Mouse (Mus musculus) urinary bladder, postnatal 36 days (tissue): ENCODE results near the gene Armc8.

Experiments used
- DNase-seq, 2 experiments: peaks; one replicate each; pipeline ENCODE4 v3.0.0; 2022; ENCODE audit warnings: low spot score in 2 of 2, mixed read lengths in 1 of 2

The Armc8 gene

DNA sequence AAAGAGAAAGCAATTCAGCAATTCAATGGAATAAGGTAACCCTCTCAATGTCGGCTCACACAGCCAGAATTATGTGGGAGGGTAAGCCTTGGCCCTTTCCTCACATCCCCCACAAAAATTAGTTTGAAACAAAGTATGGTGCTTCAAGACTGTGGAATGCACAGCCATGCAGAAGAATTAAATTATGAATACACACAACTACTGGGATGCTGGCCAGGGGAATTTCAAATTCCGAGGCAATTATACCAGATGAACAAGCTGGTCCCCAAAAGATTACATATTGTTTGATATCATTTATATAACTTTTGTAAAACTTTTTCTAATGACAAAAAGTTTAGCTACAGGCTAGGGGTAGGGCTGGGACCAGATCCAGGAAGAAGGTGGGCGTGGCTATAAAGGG, 121.4 kb downstream of the Armc8 start:
- no peak for DNase-seq

DNA sequence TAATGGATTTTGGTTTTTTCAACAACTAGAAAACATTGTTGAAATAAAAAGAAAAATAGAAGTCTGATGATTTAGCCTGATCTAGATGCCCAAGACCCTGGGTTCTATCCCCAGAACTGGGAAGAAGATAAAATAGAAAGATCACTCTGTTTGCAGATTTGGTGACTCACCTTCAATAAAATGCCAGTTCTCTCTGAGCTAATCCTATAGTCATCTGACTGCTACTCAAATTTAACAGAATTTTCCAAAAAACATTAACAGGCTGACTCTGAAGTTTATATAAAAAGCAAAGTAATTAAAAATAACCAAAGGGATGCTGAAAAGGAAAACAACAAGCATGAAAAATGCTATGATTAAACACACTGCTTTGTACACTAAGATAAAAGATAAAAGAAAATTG, 122.4 kb downstream of the Armc8 start:
- DNase-seq = no peak

GRCm38 (mm10) chr9:99444590-99445178, 124.0 kb downstream of the Armc8 start:
- DNase-seq = no peak

DNA sequence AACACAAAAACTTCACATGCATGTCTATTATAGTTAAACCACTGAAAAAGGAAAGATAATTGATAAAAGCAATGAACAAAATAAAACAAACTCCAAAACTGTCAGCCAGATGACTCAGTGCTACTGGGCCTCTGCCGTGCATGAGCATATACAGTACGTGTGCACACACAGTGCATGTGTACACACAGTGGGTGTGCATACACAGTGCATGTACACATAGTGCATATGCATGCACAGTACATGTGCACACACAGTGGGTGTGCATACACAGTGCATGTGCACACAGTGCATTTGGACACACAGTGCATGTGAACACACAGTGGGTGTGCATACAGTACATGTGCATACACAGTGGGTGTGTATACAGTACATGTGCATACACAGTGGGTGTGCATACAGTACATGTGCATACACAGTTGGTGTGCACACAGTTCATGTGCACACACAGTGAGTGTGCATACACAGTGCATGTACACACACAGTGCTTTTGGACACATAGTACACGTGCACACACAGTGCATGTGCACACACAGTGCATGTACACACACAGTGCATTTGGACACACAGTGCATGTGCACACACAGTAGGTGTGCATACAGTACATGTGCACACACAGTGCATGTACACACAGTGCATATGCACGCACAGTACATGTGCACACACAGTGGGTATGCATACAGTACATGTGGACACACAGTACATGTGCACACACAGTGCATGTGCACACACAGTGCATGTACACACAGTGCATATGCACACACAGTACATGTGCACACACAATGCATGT, 126.9 kb downstream of the Armc8 start:
- DNase-seq = no peak

GRCm38 (mm10) chr9:99440941-99441340, 127.8 kb downstream of the Armc8 start:
- DNase-seq = no peak

- DNase-seq = no peak
These were observed 129.6 kb downstream of the Armc8 start for GRCm38 (mm10) chr9:99439064-99439463.

DNA sequence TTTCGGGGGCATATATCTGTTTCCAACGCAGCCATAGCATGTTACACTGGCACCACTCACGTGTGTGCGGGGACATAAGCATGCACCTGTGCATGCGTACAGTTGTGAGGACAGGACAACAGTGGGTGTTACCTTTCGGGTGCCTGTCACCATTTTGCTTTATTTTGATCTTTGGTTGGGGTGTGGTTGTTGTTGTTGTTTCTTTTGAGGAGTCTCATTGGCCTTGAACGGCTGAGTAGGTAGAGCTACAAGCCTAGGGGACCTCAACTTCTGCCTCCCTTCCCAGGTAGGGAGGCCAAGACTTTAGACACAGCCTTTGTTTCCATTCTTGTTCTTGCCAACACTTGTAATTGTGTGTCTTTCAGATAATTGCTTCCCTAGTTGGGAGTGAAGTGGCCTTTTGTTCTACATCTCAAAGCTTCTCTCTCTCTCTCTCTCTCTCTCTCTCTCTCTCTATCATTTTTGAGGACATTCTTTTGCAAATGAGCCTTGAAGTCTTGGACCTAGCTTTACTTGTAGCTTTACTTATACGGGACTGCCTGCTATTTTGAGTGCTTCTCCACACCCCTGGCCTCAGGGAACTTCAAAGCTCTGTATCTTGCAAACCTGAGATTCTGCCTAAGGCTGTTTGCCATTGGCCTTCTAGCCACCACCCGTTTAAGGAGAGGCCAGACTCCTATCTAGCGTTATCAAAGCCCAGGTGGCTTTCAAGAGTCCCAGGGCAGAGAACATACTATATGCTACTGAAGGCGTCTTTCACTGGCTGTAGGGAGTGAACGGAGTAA, 130.7 kb downstream of the Armc8 start:
- DNase-seq = no peak

- no peak for DNase-seq
These were observed 131.5 kb downstream of the Armc8 start, which contains the start of gene Mras for GRCm38 (mm10) chr9:99437031-99437764. TSS of gene Mras (minus strand) at chr9:99437381.

DNA sequence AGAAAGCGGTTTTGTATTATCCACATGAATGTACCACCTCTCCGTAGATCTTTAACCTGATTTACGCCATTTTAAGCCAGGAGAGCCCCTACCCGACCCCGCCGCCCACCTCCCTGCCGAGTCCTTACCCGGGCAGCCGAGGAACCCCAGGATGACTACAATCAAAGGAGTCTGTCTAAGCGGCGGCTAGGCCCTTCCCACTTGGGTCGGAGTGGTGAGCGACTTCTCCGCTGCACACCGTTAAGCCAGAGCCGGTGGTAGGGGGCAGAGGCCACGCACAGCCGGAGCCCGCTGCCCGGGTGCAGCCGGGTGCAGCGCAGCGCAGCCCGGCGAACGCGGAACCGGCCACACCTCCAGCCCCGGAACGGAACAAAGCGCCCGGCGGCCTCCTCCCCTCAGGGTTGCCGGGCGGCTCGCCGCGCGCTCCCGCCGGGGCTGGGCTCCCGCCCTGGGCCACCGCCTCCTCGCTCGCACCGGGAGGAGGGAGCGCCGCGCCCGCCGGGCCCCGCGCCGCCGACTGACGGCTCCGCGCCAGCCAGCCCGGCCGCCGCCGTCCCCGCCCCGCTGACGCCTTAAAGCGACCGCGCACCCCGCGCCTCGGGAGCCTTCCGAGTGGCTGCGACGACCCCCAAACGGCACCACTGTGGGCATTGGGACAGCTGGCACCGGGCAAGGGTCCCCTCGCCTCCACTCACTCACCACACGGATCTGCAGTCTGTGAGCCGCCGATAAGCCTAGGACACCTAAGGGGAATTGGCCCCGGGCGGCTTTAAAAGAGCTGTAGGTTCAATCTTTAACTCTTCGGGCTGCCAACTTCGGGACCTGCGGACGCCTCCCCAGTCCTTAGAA, 132.3 kb downstream of the Armc8 start:
- DNase-seq = peak; percentile 82

DNA sequence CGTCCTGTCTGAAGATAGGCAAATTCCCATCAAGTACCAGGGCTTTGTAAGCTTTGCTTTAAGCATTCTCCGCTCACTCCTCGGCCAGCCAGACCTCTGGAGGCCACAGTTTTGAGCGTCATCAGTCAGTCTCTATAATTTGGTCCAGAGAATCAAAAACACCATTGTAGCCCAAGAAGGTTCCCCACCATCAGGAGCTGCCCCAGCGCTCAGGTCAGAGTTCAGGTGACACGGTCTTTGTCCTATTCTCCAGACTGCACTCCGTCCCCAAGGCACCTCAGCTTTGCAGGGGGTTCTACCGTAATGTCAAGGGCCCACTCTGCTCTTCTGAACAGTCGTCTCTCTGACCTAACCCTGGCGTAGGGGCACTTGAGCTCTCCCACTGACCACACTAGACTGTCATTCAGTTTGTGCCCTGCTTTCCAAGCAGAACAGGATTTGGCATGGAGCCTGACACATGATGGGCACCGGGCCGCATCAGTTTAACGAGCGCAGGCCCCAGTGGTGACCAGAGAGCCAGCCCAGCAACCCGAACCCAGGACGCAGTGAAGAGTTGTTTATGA, 133.0 kb downstream of the Armc8 start:
- peak in 1 of 2 experiments; percentile 39 for DNase-seq

- DNase-seq = no peak
These were observed 133.6 kb downstream of the Armc8 start for GRCm38 (mm10) chr9:99434892-99435618.

- peak in 1 of 2 experiments; percentile 42 for DNase-seq
These were observed 136.2 kb downstream of the Armc8 start for GRCm38 (mm10) chr9:99432478-99432877.

DNA sequence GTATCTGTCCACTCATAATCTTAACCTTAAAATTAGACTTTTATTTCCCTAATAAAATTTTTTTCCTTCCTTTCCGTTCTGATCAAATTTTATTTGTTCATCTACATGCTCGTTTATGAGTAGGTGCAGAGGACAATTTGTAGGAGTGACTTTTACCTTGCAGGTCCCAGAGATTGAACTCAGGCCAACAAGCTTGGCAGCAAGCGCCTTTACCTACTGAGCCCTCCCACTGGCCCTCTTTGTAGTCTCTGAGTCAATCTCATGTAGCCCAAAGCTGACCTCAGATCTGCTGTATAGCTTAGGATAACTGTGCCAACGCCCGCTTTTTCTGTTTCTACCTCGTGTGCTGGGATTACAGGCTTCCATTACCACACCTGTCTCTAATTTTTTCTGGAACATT, 136.7 kb downstream of the Armc8 start:
- DNase-seq = no peak

- DNase-seq = no peak
These were observed 137.4 kb downstream of the Armc8 start for GRCm38 (mm10) chr9:99431346-99431745.

GRCm38 (mm10) chr9:99430806-99431205, 137.9 kb downstream of the Armc8 start:
- no peak for DNase-seq

DNA sequence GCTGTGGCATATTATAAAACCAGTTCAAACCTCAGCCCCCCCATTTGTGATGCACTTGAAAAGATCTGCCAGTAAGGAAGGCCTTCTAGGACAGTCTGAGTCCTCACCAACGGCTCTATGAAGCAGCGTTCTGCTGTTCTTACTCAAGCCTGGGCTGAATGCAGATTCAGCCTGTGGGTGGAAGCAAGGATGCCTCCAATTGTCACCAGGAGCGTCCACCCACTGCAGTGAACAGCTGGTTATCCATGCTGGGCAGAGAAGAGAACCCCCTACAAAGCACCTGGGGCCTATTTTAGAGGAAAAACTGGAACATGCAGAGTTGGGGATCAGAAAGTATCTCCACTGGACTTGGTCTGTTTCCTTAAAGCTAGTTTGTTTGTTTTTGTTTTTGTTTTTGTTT, 138.9 kb downstream of the Armc8 start:
- DNase-seq = no peak

- DNase-seq = no peak
These were observed 139.9 kb downstream of the Armc8 start for GRCm38 (mm10) chr9:99428601-99429331.
